In genomic region chr14:74618858-74619257, GRCm38 (mm10) we compare ENCODE assay signal across 9 mouse cellular contexts. TPM values are rescaled to one million over a fixed set of nuclear protein-coding genes. Genes with fewer than 3 reads are reported as not detected.
DNase-seq lines count a peak whose midpoint lies in the region; TF ChIP-seq lines count a peak whose summit lies in the region.
"Had no signal": no experiment of that assay in that cellular context is flagged by ENCODE, and none has a peak within 500 bp of the region (broad histone marks: within the 10 kb centered on the region; RNA-seq: fewer than 3 reads in every experiment).

No protein-coding gene starts in this region.

- H3K4me1 ChIP-seq in lung, adult 2 months (ENCODE audit: control insufficient read depth, insufficient read depth, low read length), result no peaks in the 10 kb centered on the region

- no peak overlapping the region for H3K4me3 ChIP-seq in lung, adult 2 months (replicated peaks; ENCODE audit: extremely low read depth, low read depth, low read length)

- no peak for TF ChIP-seq POLR2A in lung, adult 2 months (IDR thresholded peaks at IDR 0.05; ENCODE audit: borderline replicate concordance, extremely low read depth, low read depth, low read length)
- TF ChIP-seq POLR2A in brain, embryonic 14.5 days (IDR thresholded peaks at IDR 0.05; ENCODE audit: borderline replicate concordance, extremely low read depth, insufficient read depth, insufficient read length, poor library complexity, severe bottlenecking), result no peak

- 58% methylated on average over 4 of the region's 4 CpGs for WGBS in lung, adult 2 months

- intact Hi-C loops in left cerebral cortex, postnatal 25 days (cut with DNase I), result loop anchor here (10.0 kb wide), 1 partner anchor 204 kb away; no protein-coding TSS in a partner anchor

- DNase-seq in cerebellum, postnatal 10 days, result peak; percentile 10 to 20
- DNase-seq in cerebellum, adult 9-10 months, result no peak
- DNase-seq in lung, adult 2 months, result no peak
- no peak for DNase-seq in lung, adult 18-20 months
- no peak for DNase-seq in brain, embryonic 14.5 days (ENCODE audit: low read depth)
- DNase-seq in spleen, postnatal 10 days (ENCODE audit: low spot score in 2 of 2), result peak; percentile 15 to 58
- no peak for DNase-seq in left cerebral cortex, postnatal 25 days (ENCODE audit: low spot score in 2 of 2)
- DNase-seq in cerebellum, adult 11 months, result no peak
- DNase-seq: gastrocnemius, postnatal 10 days had no signal

- peak; percentile 40; the same call in 1 of the 2 replicates for TF ChIP-seq CTCF in lung, adult 2 months (IDR thresholded peaks at IDR 0.05; ENCODE audit: insufficient read depth, low read length)
- peak; percentile 41; the same call in 1 of the 2 replicates for TF ChIP-seq CTCF in brain, embryonic 14.5 days (IDR thresholded peaks at IDR 0.05; ENCODE audit: borderline replicate concordance, extremely low read depth, insufficient read depth, insufficient read length)

RNA-seq across cellular contexts. Expression of gene Htr2a, which starts 21.8 kb away (rescaled TPM):
- polyA plus RNA-seq in lung, adult 2 months (2012; rRNA removed), result 0.31 TPM in 2 replicates
- polyA plus RNA-seq in brain, embryonic 14.5 days (2012; rRNA removed), result 1.6 and 2.4 TPM in 2 replicates
- 10 to 100 TPM; 29.8 to 30.2 TPM for total RNA-seq in left cerebral cortex, postnatal 25 days (2021)

Comparison
In these comparisons a context has a peak if more than half of its experiments do, and no peak if none do; other contexts are left out.
1. DNase-seq: peak in cerebellum, postnatal 10 days (2 of 2) and spleen, postnatal 10 days (2 of 2); none in cerebellum, adult 9-10 months (single experiment), lung, adult 2 months (single experiment), lung, adult 18-20 months (0 of 2), brain, embryonic 14.5 days (single experiment), left cerebral cortex, postnatal 25 days (0 of 2) and cerebellum, adult 11 months (single experiment).